Comparison of ENCODE assay signal across 24 mouse cellular contexts in the genomic region with DNA sequence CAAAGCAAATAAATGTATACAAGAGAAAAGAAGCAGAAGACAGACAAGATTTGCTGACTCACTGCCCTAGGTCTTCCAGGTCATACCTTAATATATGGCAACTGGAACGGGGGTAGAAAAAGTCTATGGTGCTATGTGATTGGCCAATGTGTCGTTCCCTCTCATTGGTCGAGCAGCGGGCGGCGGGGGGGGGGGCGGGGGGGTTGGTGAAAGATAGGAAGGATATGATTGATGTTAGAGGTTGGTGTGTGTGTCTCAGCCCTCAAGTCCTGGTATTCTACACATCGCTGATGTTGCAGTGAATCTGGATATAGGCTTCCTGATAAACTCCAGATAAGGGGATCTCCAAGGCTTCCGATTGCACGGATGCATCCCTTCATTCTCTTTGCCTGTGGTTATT. TPM values are rescaled to one million over a fixed set of nuclear protein-coding genes. Genes with fewer than 3 reads are reported as not detected.
DNase-seq lines count a peak whose midpoint lies in the region; TF ChIP-seq lines count a peak whose summit lies in the region.
"Had no signal": no experiment of that assay in that cellular context is flagged by ENCODE, and none has a peak within 500 bp of the region (broad histone marks: within the 10 kb centered on the region; RNA-seq: fewer than 3 reads in every experiment).

A gene (minus strand): TSS at position 101 of the 400 bp plus-strand sequence.

- H3K4me1 ChIP-seq in hindbrain, embryonic 10.5 days (replicated peaks) = no peaks in the 10 kb centered on the region
- H3K4me1 ChIP-seq in kidney, adult 2 months (ENCODE audit: control insufficient read depth, insufficient read depth, low read length) = no peaks in the 10 kb centered on the region
- H3K4me1 ChIP-seq: embryonic facial prominence, embryonic 10.5 days; embryonic facial prominence, embryonic 12.5 days; forebrain, embryonic 13.5 days; forebrain, embryonic 15.5 days had no signal

- 79% methylated on average over 10 of the region's 10 CpGs for WGBS in hindbrain, embryonic 10.5 days
- WGBS in kidney, adult 2 months = 78% methylated on average over 10 of the region's 10 CpGs

- H3K9me3 ChIP-seq in hindbrain, embryonic 10.5 days = peaks cover 21% of the 10 kb centered on the region; the same call in 1 of the 2 replicates
- H3K9me3 ChIP-seq: embryonic facial prominence, embryonic 12.5 days; forebrain, embryonic 13.5 days; forebrain, embryonic 15.5 days; G1E had no signal

- H3K36me3 ChIP-seq in hindbrain, embryonic 10.5 days = no peaks in the 10 kb centered on the region
- H3K36me3 ChIP-seq in kidney, adult 2 months (ENCODE audit: control insufficient read depth, insufficient read depth, low read length) = no peaks in the 10 kb centered on the region
- H3K36me3 ChIP-seq: embryonic facial prominence, embryonic 10.5 days; embryonic facial prominence, embryonic 12.5 days; forebrain, embryonic 15.5 days; G1E had no signal

- peak; percentile 41 for DNase-seq in ES-CJ7 (ENCODE audit: low read depth, low spot score)
- DNase-seq in R1 (ENCODE audit: low read depth, low spot score) = peak; percentile 58
- no peak for DNase-seq in urinary bladder, postnatal 4 days (ENCODE audit: low spot score in 2 of 2)
- no peak for DNase-seq in hindbrain, embryonic 10.5 days (ENCODE audit: low spot score)
- DNase-seq in kidney, adult 2 months = no peak
- DNase-seq: adrenal gland, adult 8-10 months; adrenal gland, postnatal 14 days; adrenal gland, postnatal 36 days; cerebellum, adult 11-12 months; cerebellum, adult 2 months; cerebellum, adult 9-10 months; cerebellum, postnatal 10 days; cerebellum, postnatal 25 days; forebrain, postnatal 0 days had no signal

- H3K4me3 ChIP-seq in hindbrain, embryonic 10.5 days = no peak within 1 kb of the TSS
- no peak within 1 kb of the TSS for H3K4me3 ChIP-seq in kidney, adult 2 months (ENCODE audit: insufficient read depth, low read depth, low read length)
- H3K4me3 ChIP-seq: embryonic facial prominence, embryonic 10.5 days; embryonic facial prominence, embryonic 12.5 days; forebrain, embryonic 13.5 days; forebrain, embryonic 15.5 days had no signal

- H3K27ac ChIP-seq in hindbrain, embryonic 10.5 days = no peak within 1 kb of the TSS
- H3K27ac ChIP-seq in kidney, adult 2 months (ENCODE audit: insufficient read depth, low read depth, low read length) = no peak within 1 kb of the TSS
- H3K27ac ChIP-seq: embryonic facial prominence, embryonic 10.5 days; embryonic facial prominence, embryonic 12.5 days; forebrain, embryonic 13.5 days; forebrain, embryonic 15.5 days had no signal

- no peak for TF ChIP-seq POLR2A in kidney, adult 2 months (IDR thresholded peaks at IDR 0.05; ENCODE audit: low read depth, low read length)

- H3K27me3 ChIP-seq in hindbrain, embryonic 10.5 days (ENCODE audit: insufficient read depth, poor library complexity, severe bottlenecking) = no peaks in the 10 kb centered on the region
- H3K27me3 ChIP-seq in kidney, adult 2 months (replicated peaks; ENCODE audit: control insufficient read depth, insufficient read depth, low read length) = no peaks in the 10 kb centered on the region
- H3K27me3 ChIP-seq: embryonic facial prominence, embryonic 12.5 days; forebrain, embryonic 13.5 days; forebrain, embryonic 15.5 days; Patski had no signal

- no peak for TF ChIP-seq CTCF in kidney, adult 2 months (conservative IDR thresholded peaks at IDR 0.05; ENCODE audit: insufficient read depth, insufficient read length, low read depth, low read length)

RNA-seq across cellular contexts. Expression of the gene that starts here (rescaled TPM):
- 0.31 and 0.32 TPM in 2 replicates for polyA plus RNA-seq in hindbrain, embryonic 10.5 days (2016; fragmentation: Nextera tagmentation; extraction: Ambion mirVana)
- polyA plus RNA-seq in kidney, adult 2 months (2012; rRNA removed) = 0.05 and 0.13 TPM in 2 replicates
- polyA plus RNA-seq: activated CD4-positive, CD25-positive, alpha-beta regulatory T cell, adult 4 months; C2C12; embryonic facial prominence, embryonic 10.5 days; embryonic facial prominence, embryonic 12.5 days; embryonic facial prominence, embryonic 14.5 days; forebrain, embryonic 11.5 days; forebrain, embryonic 13.5 days; G1E; Patski had no signal

Comparison
In these comparisons a context has a peak if more than half of its experiments do, and no peak if none do; other contexts are left out.
1. DNase-seq: peak in ES-CJ7 (single experiment) and R1 (single experiment); none in urinary bladder, postnatal 4 days (0 of 2), hindbrain, embryonic 10.5 days (single experiment) and kidney, adult 2 months (single experiment).